Mouse (Mus musculus) T-helper 17 cell (primary cell): ENCODE data around the gene Thoc7.

Source experiments
- in situ Hi-C, 2 experiments: fragments of 300-600 bp; cut with MboI, MseI; formaldehyde crosslinking; loops; 1 replicate in 1 of 2; 2 replicates in 1 of 2; pipeline ENCODE4 v1.15.1; 2025; ENCODE audit warnings: high pct_unique_total_duplicates in 2 of 2

The Thoc7 gene

DNA sequence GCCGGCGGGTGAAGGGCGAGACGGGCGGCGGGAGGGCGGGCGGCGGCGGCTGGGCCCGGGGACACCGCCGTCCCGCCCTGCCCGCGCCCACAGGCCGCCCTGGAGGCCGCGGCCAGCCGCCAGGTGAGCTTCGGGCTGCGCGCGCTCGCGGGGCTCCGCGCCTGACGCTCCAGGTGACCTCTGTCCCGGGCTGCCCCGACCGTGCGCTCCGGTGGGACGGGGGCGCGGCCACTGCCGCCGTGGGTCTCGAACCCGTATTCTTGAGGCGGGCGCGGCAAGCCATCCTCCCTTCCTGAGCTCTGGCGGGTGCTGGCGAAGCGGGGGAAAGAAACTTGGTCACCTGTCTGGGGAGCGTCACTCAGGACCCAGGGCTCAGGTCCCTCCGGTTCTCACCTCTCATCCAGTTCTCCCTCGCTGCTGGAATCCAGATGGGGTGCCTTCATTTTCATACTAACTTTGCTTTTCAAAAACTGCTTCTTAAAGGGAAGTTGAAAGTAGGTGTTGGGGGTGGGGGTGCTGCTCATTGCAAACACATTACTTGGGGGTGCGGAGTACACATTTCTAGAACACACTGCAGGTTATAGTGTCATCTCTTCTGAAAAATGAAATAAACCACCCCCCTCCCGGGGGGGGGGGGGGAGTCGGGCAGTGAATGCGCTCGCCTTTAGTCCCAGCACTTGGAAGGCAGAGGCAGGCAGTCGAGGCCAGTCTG is at the start of gene Thoc7, which contains the start of gene Atxn7:
Gene Thoc7, minus strand, starts transcription at position 452 of the 712 bp plus-strand sequence.
Gene Atxn7, plus strand, starts transcription at position 40 of the 712 bp plus-strand sequence.
- in situ Hi-C loops, result loop anchor here (10.0 to 25.0 kb wide), 2 partner anchors 376 to 383 kb away; partner anchors contain the start of gene Il3ra (in 2 of the 2)

DNA sequence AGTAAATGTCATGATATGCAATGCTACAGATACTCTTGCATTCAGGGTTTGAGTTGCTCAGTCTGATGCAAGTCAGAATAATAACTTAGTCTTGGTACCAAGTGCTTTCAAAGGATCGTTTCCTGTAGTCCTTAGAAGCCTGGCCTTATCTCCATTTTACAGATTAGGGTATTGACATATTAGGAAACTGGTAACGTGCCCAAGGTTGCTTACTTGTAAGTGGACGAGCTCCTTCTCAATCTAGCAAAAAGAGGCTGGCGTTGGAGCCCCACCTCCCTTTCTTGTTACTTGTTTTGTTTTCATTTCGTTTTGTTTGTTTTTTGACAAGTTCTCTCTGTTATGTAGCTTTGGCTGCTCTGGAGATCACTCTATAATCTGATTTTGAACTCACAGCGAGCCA is 48.1 kb upstream of the Thoc7 start:
- in situ Hi-C loops, result loop anchor here in 1 of 2 experiments (10.0 kb wide), 1 partner anchor 625 kb away; no protein-coding TSS in a partner anchor

DNA sequence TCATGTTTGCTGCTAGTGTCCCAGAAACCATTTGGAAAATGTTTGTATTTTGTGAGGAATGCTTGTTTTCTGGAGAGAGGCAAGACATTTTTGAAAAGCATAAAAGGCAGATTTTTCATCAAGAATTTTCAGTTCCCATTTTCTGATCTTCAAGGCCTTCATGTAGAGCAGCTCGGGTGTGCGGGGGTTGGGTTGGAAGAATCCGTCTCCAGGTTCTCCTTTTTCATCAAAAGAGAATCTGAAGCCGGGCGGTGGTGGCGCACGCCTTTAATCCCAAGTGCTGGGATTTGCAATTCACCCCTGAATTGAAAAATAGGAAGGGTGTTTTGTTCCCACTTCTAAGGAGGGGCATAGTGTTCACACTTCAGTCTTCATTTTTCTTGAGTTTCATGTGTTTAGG is 41.1 kb upstream of the Thoc7 start:
- in situ Hi-C loops, result loop anchor here in 1 of 2 experiments (10.0 kb wide), 1 partner anchor 632 kb away; no protein-coding TSS in a partner anchor

DNA sequence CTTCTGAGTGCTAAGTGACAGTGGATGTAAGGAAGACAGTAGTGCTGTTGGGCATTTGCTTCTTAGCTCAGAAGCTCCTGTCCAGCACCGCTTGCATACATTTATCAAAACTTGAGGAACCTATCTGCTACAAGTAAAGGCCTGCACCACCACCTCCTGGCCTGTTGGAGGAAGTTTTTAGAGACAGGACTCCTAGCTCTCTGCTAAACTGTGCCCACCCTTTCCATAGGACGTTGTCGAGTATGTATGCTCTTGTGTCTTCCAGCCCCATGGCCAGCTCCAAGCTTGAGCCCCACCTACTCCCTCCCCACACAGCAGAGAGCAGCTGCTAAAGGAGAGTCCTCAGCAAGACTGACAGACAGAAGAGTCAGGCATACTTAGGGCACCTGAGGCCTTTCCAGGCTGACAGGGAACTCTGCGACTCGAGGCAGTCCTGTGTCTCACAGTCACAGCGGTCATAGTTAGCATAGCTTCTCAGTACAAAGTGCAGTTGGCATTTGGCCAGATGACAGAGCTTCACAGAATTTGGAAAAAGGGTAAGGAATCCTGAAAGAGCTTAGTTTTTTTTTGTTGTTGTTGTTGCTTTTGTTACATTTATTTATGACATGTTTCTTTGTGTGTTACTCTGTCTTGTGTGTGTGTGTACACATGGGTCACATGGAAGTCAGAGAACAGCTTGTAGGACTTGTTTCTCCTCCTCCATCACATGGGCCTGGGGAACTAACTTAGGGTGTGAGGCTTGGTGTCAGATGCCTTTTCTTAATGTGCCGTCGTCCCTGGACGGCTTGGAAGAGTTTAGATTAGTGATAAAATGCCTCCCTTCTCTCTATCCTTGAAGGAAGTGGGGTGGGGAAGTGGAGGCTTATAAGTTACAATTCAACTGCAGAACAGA is 33.8 kb upstream of the Thoc7 start:
- in situ Hi-C loops, result no loop called here

DNA sequence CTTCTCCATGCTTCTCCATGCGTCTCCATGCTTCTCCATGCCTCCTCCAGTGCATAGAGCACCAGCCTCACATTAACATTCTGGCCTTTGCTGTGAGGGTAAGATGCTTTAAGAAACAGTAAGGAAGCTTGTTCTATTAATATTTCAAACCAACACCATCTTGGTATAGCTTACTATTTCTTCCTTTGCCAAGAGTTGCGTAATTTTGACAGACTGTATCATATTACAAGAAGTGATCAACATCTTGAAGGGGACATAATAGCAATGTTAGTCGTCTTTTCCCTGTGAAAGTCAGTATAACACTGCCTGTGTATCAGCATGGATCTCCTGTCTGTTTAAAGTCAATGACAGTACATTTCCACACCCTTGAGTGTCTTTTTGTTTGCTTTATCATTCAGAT is 29.1 kb upstream of the Thoc7 start:
- in situ Hi-C loops, result no loop called here

DNA sequence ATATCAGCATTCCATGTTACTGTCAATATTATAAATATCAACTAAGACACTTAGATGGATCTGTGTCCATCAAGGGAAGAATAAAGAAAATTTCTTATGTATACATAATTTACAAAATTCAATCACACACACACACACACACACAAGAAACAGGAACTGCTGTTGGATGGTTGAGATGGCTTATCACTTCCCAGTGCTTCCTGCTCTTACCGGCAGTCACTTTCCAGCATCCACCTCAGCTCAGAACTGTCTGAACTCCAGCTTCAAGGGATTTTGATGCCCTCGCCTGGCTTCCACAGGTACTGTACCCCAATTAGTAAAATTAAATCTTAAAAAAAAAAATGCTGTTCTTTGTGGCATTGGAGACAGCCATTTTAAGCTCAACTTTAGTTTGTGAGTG is 26.7 kb upstream of the Thoc7 start:
- in situ Hi-C loops, result no loop called here

DNA sequence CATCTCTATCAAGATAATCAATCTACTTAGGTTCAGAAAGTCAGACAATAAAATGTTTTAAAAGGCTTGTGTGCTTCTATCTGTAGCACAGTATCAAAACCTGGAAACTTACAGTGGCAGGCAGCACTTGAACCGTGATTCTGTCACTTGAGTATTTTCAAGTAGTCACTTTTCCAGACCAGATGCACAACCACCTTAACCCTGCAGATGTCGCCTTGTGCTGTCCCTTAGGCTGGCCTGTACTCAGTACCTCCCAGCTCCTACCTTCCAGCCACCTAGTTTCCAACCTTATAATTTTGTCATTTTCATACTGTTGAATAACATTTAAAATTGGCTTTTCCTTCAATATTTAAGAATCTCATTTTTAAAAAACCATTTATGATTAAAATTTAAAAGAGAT is 20.5 kb upstream of the Thoc7 start:
- in situ Hi-C loops, result no loop called here

DNA sequence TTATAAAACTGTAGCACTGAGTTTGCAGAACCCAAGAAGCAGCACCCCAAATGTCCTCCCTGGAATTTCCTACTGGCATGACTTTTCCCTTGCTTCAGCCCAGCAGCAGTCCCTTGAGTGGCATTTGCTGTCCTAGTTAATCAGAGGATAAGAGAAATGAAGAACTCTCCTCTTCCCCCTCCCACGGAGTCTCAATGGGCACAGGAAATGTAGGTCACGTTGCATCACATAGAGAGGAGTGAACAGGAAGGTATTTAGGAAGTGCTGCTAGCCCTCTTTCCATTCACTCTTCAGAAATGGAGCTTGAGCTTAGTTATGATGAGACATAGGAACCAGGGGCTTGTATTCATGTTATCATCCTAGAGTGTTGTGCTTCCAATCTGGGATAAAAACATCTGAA is 19.6 kb upstream of the Thoc7 start:
- in situ Hi-C loops, result no loop called here

DNA sequence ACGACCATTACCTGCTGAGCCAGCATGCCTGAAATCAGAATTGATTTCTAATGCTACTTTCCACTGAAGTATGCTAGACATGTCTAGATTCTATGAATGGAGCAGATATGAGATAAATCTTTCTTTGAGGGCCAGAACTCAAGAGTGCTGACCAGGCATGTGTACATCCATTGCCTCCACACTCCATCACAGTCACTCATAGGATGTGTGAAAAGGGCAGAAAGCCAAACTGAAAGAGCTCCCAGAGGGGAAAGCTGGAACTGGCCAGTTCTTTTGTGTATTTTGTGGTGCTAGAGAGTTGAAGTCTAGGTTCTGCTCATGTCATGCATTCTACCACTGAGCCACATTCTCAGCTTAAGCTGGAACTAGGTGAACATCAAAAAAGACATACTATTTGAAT is 15.8 kb upstream of the Thoc7 start:
- in situ Hi-C loops, result no loop called here

DNA sequence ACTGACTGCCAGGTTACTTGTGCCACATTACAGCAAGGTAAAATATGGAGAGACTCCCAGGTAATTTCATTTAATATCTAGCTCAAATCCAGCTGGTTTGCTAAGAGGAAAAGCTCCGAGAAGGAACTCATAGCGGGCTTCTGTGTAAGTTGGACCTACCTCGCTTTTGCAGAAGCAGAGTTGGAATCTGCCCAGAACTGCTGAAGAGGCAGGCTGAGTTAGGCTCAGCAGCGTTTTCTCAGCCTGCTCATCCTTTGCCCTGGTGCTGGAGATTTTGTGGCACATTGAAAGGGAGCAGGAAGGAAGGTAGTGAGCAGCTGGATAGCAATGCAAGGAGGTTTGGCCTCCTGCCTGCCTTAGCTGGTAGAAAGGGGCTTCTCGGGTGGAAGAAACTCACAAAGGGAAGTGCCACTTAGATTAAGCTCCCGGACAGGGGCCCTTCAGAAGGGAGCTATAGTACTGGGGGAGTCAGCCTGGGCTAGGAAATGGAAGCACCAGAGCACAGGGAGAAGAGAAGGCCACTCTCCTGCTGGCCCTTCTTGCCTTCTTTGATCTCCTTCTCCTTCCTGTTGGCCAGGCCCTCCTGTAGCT is 10.1 kb upstream of the Thoc7 start:
- in situ Hi-C loops, result loop anchor here in 1 of 2 experiments (25.0 kb wide), 1 partner anchor 366 kb away; the partner anchor contains the start of gene Il3ra

DNA sequence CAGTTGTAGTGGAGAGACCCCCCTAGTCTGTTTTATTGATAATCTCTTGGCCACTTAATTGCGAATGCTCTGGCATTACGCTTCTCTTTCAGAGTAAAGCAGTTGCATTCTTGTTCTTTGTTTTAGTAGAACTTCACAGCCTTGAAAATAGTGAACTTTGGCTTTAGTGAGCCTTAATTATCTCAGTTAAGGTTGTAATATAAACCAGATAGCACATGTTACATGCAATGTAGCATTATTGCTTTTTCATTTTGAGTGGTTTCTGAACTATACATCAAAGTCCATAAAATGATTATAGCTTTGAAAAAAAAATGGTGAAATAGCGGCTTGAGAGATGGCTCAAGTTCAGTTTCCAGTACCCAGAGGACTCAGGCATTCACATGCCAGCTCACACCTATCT is 8.9 kb upstream of the Thoc7 start:
- in situ Hi-C loops, result loop anchor here in 1 of 2 experiments (25.0 kb wide), 1 partner anchor 367 kb away; the partner anchor contains the start of gene Il3ra

DNA sequence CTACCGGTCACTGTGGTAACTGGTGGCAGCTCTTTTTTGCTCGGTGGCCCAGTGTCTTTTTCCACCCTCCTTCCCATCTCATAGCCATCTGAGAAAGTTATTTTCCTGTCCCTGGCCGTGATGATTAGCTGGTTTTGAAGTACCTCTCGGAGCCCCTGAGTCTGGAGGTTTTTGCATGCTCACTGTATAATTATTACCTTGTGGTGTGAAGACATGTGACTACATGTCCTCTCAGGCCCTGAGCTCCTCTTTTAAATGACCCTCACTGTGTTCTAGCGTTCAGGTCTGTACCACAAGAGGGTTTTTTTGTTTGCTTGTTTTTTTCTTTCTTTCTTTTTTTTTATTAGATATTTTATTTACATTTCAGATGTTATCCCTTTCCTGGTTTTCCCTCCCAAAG is 6.8 kb upstream of the Thoc7 start:
- in situ Hi-C loops, result loop anchor here (10.0 to 25.0 kb wide), 2 partner anchors 369 to 376 kb away; partner anchors contain the start of gene Il3ra (in 2 of the 2)

DNA sequence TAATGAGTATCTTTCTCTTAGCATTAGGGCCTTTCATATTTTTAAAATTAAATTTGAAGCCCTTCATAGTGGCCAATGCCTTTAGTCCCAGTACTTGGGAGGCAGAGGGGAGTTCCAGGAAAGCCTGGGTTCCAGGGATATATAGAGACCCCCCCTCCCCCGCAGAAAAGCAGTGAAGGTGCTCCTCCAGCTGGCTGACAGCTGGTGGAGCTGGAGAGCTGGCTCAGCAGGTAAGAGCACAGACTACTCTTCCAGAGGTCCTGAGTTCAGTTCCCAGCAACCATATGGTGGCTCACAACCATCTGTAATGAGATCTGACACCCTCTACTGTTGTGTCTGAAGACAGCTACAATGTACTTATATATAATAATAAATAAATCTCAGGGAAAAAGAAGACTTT is 6.0 kb upstream of the Thoc7 start:
- in situ Hi-C loops, result loop anchor here (10.0 to 25.0 kb wide), 2 partner anchors 370 to 377 kb away; partner anchors contain the start of gene Il3ra (in 2 of the 2)

DNA sequence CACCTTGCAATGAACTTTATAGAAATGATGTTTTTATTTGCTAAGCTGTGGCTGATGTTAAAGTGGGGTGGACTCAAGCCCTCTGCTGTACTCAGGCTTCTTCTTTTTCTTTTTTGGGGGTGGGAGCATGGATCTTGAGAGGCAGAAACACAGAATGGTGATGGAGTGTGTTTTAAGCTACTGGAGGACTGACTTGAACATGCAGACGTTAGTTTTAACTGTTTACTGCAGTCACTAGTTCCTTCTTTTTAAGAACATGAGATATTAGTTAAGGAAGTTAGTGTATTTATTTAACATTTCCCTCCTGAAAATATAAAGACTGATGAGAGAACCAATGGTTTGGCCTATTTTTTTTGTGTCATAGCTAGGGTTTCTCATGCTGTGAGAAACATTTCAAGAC is 1.9 kb upstream of the Thoc7 start:
- in situ Hi-C loops, result loop anchor here (10.0 to 25.0 kb wide), 2 partner anchors 374 to 381 kb away; partner anchors contain the start of gene Il3ra (in 2 of the 2)

DNA sequence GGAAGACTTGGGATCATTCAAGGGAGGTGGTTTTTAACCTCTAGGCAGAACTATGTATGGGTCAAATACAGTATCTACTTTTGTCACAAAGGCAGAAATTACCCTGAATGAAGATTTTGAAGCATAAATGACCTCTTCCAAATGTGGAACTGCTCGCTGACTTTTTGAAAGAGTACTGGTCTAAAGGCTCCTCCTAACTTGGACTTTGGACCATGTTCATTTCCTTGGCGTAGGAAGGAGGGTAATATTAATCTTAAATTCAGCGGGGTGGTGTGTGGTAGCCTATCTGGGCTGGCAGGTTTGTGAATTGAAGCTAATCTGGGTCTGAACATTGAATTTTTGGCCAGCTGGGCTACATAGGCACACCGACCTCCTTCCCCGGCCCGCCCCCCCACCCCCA is 824 bp upstream of the Thoc7 start:
- in situ Hi-C loops, result loop anchor here (10.0 to 25.0 kb wide), 2 partner anchors 375 to 382 kb away; partner anchors contain the start of gene Il3ra (in 2 of the 2)

DNA sequence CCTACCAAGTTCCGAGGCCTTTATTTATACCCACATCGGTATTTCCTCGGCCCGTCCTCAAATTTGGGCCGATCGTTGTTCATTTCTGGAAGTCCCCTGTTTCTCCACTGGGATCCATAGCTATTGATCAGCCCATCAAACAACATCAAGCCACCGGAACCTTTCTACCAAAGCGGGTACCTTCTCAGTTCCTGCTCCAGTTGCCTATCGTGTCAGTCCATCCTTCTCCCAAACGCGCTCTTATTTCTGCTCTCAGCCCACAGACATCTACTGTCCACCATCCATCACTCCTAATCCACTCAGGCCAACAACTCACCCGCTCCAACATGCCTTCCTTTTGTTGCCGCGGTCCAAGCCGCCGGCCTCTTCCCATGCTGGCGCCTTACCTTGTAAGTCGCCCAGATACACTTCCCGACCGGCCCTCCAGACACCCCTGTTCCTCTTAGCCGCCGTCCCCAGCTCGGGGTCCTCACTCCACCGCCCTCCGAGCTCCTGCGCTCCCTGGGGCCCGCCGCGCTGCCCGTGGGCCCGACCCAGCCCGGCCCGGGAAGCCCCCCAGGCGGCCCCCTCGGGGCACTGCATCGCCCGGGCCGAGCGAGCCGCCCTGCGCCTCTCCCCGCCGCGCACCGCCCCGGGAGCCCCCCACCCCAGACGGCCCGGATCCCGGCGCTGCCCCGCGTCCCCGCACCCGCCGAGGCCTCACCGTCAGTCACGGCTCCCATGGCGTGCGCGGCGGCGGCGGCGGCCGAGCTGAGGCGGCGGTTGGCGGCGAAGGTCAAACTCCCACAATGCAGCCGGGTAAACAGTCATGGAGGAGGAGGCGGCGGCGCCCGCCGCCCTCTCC is 948 bp downstream of the Thoc7 start:
- in situ Hi-C loops, result loop anchor here (10.0 to 25.0 kb wide), 2 partner anchors 377 to 384 kb away; partner anchors contain the start of gene Il3ra (in 2 of the 2)

DNA sequence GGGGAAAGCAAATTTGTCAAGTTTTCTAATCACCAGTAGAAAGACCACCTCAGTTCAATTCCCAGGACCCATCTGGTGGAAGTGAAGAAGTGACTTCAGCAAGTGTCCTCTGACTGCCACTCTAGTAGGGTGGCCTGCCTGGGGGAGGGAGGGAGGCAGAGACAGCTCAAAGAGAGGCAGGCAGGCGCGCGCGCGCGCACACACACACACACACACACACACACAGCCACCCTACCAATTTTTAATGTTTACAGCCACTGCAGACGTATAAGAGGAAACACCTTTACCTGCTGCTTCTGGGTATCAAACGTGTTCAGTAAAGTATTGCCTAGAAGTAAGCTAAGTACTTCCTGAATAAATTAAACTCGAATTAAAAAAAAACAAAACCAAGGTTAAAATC is 1.6 kb downstream of the Thoc7 start:
- in situ Hi-C loops, result loop anchor here (10.0 to 25.0 kb wide), 2 partner anchors 377 to 385 kb away; partner anchors contain the start of gene Il3ra (in 2 of the 2)

DNA sequence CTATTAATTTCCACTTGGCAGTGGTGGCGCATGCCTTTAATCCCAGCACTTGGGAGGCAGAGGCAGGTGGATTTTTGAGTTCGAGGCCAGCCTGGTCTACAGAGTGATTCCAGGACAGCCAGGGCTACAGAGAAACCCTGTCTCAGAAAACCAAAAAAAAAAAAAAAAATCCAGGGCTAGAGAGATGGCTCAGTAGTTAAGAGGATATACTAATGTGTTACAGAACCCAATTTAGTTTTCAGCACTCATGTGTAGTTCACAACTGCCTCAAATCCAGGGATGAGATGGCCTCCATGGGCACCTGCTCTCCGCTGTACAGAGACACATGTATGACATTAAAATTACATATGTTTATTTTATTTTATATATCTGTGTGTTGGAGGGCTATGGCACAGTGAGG is 9.5 kb downstream of the Thoc7 start:
- in situ Hi-C loops, result loop anchor here in 1 of 2 experiments (25.0 kb wide), 1 partner anchor 385 kb away; the partner anchor contains the start of gene Il3ra

DNA sequence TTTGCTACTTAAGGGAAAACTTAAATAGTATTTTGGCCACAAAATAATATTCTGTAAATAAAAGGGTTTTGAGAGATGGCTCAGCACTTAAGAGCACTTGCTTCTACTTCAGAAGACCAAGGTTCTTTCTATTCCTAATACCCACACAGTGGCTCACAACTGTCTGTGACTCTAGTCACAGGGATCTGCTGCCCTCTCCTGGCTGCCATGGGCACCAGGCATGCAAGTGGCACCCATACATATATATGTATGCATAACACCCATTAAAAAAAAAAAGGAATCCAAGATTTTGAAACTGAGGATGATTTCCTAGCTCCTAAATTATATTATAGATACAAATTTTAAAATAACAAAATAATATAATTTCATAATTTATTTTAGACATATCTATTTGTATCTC is 11.3 kb downstream of the Thoc7 start:
- in situ Hi-C loops, result loop anchor here in 1 of 2 experiments (25.0 kb wide), 1 partner anchor 387 kb away; the partner anchor contains the start of gene Il3ra

DNA sequence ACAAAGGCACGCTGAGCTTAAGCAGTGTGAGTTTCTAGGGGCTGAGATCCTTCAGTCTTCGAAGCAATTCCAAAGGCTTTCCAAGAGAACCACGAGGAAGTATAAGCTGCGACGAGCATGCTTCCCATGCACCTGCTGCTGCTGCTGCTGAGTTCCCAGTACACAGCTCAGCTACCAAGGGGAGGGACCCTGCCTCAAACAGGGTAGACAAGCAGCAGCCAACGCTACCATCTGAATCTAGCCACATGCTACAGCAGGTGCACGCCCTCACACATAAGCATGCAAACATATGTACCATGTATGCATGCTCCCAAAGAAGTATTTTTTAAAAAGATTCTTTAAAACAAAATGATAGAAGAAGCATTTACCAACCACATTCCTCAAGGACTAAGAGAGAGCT is 13.3 kb downstream of the Thoc7 start:
- in situ Hi-C loops, result loop anchor here in 1 of 2 experiments (25.0 kb wide), 1 partner anchor 1661 kb away; the partner anchor contains the start of genes 3830406C13Rik and Gm49355
